In the genomic region with DNA sequence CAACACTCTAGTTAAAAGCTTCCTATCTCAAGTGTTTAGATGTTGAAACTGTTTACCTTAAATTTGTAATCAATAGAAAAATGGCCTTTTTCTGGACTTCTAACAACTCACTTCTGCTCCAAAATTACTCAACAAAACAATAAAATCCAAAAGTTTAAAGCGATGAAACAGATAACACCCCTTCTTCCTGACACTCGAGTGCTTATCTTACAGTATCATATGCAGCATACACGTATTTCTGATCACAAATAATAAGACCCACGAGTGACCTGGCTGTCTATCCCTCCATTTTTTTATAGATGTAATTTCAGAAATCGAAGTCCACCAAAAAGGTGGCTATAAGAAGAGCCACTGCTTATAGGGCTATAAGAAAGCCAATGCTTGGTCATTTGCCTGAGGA, we compare ENCODE assay signal across 8 mouse cellular contexts. TPM values are rescaled to one million over a fixed set of nuclear protein-coding genes. Genes with fewer than 3 reads are reported as not detected.
DNase-seq lines count a peak whose midpoint lies in the region; ATAC-seq and TF ChIP-seq lines count a peak whose summit lies in the region.

No protein-coding gene starts in this region.

- H3K27ac ChIP-seq in liver, adult 2 months (replicated peaks; ENCODE audit: insufficient read depth, low read depth, low read length), result no peak overlapping the region
- H3K27ac ChIP-seq in embryonic fibroblast, embryonic 13.5 days (ENCODE audit: insufficient read depth, low read length), result no peak overlapping the region
- H3K27ac ChIP-seq in limb, embryonic 14.5 days (replicated peaks; ENCODE audit: low read depth, low read length), result no peak overlapping the region
- no peak overlapping the region for H3K27ac ChIP-seq in stomach, embryonic 14.5 days (ENCODE audit: low read length)

- H3K9ac ChIP-seq in liver, adult 2 months (ENCODE audit: low read depth, low read length), result no peak overlapping the region; the same call in 1 of the 2 replicates
- H3K9ac ChIP-seq in limb, embryonic 14.5 days (ENCODE audit: low read depth, low read length, severe bottlenecking), result 0 out of 2 replicates have a peak overlapping the region, but pooled peaks have one; percentile 25
- no peak overlapping the region for H3K9ac ChIP-seq in stomach, embryonic 14.5 days (replicated peaks; ENCODE audit: low read depth, low read length)

- peaks cover 11% of the 10 kb centered on the region for H3K4me1 ChIP-seq in liver, adult 2 months (ENCODE audit: control insufficient read depth, insufficient read depth, low read length)
- H3K4me1 ChIP-seq in embryonic fibroblast, embryonic 13.5 days (ENCODE audit: control insufficient read depth, insufficient read depth, low read length), result peaks cover 7% of the 10 kb centered on the region
- H3K4me1 ChIP-seq in limb, embryonic 14.5 days (ENCODE audit: control insufficient read depth, insufficient read depth, low read length), result peaks cover 6% of the 10 kb centered on the region; the same call in 1 of the 2 replicates
- peaks cover 3% of the 10 kb centered on the region; the same call in 1 of the 2 replicates for H3K4me1 ChIP-seq in stomach, embryonic 14.5 days (ENCODE audit: control insufficient read depth, insufficient read depth, low read length)

- peak overlapping the region; percentile 12; the same call in 1 of the 2 replicates for H3K4me3 ChIP-seq in liver, adult 2 months (ENCODE audit: insufficient read depth, low read depth, low read length)
- peak overlapping the region; percentile 83 for H3K4me3 ChIP-seq in embryonic fibroblast, embryonic 13.5 days (ENCODE audit: insufficient read depth, low read length)
- H3K4me3 ChIP-seq in limb, embryonic 14.5 days (replicated peaks; ENCODE audit: low read length), result peak overlapping the region; percentile 83
- H3K4me3 ChIP-seq in stomach, embryonic 14.5 days (ENCODE audit: low read depth, low read length), result peak overlapping the region; percentile 84

- DNase-seq in liver, adult 2 months (ENCODE audit: extremely low read depth, low read depth, low spot score), result peak; percentile 37
- no peak for DNase-seq in liver
- no peak for DNase-seq in limb, embryonic 14.5 days (ENCODE audit: low spot score)
- no peak for DNase-seq in left cerebral cortex, postnatal 14 days (ENCODE audit: low spot score in 2 of 2)
- no peak for DNase-seq in kidney, postnatal 25 days

- no peaks in the 10 kb centered on the region for H3K27me3 ChIP-seq in liver, adult 2 months (ENCODE audit: control insufficient read depth, insufficient read depth, low read length)
- no peaks in the 10 kb centered on the region for H3K27me3 ChIP-seq in limb, embryonic 14.5 days (ENCODE audit: control insufficient read depth, insufficient read depth, low read length)
- H3K27me3 ChIP-seq in stomach, embryonic 14.5 days (ENCODE audit: control insufficient read depth, insufficient read depth, low read length), result no peaks in the 10 kb centered on the region

- H3K4me2 ChIP-seq in limb, embryonic 14.5 days (replicated peaks; ENCODE audit: low read depth, low read length, severe bottlenecking), result peak overlapping the region; percentile 67
- peak overlapping the region; percentile 72 for H3K4me2 ChIP-seq in stomach, embryonic 14.5 days (replicated peaks; ENCODE audit: low read depth, low read length)

- intact Hi-C loops in left cerebral cortex, postnatal 14 days (cut with DNase I), result no loop called here

- no peaks in the 10 kb centered on the region for H3K9me3 ChIP-seq in limb, embryonic 14.5 days (ENCODE audit: control insufficient read depth, low read length)
- no peaks in the 10 kb centered on the region for H3K9me3 ChIP-seq in stomach, embryonic 14.5 days (ENCODE audit: control insufficient read depth, low read depth, low read length)

- H3K79me2 ChIP-seq in liver, adult 2 months (ENCODE audit: control insufficient read depth, insufficient read depth, low read length), result peaks cover 30% of the 10 kb centered on the region

- TF ChIP-seq CTCF in liver, adult 2 months (IDR thresholded peaks at IDR 0.05; ENCODE audit: low read depth, low read length), result no peak
- no peak for TF ChIP-seq CTCF in embryonic fibroblast, embryonic 13.5 days (IDR thresholded peaks at IDR 0.05; ENCODE audit: borderline replicate concordance, insufficient read depth, low read length)

- WGBS in liver, adult 2 months, result 28% methylated on average over 5 of the region's 5 CpGs
- 77% methylated on average over 5 of the region's 5 CpGs for WGBS in limb, embryonic 14.5 days
- WGBS in stomach, embryonic 14.5 days, result 68% methylated on average over 5 of the region's 5 CpGs

- no peak for ATAC-seq in limb, embryonic 14.5 days (ENCODE audit: low FRiP score, low read depth)
- no peak for ATAC-seq in stomach, embryonic 14.5 days (ENCODE audit: insufficient number of reproducible peaks, insufficient read depth, low FRiP score, low read depth)
- ATAC-seq in cerebellum, adult (ENCODE audit: insufficient number of reproducible peaks, low FRiP score, low TSS enrichment), result no peak

- H3K36me3 ChIP-seq in liver, adult 2 months (ENCODE audit: control insufficient read depth, insufficient read depth, low read length), result no peaks in the 10 kb centered on the region
- no peaks in the 10 kb centered on the region for H3K36me3 ChIP-seq in limb, embryonic 14.5 days (ENCODE audit: control insufficient read depth, insufficient read depth, low read length)
- no peaks in the 10 kb centered on the region for H3K36me3 ChIP-seq in stomach, embryonic 14.5 days (ENCODE audit: control insufficient read depth, insufficient read depth, low read length)

- no peak for TF ChIP-seq POLR2A in liver, adult 2 months (IDR thresholded peaks at IDR 0.05; ENCODE audit: extremely low read depth, insufficient read depth, low read length)
- TF ChIP-seq POLR2A in embryonic fibroblast, embryonic 13.5 days (IDR thresholded peaks at IDR 0.05; ENCODE audit: low read depth, low read length), result no peak
- TF ChIP-seq POLR2A in limb, embryonic 14.5 days (IDR thresholded peaks at IDR 0.05; ENCODE audit: borderline replicate concordance, extremely low read depth, insufficient read depth, insufficient read length), result no peak

RNA-seq across cellular contexts. Expression of gene Ero1l, which starts 1.6 kb away (rescaled TPM):
- 14.9 and 16.1 TPM in 2 replicates for total RNA-seq in liver, adult 2 months (2014; rRNA removed)
- 4.1 and 4.2 TPM in 2 replicates for polyA plus RNA-seq in liver, adult 2 months (2012; rRNA removed)
- 92.1 and 103 TPM in 2 replicates for polyA plus RNA-seq in embryonic fibroblast, embryonic 13.5 days (2011; ENCODE audit: insufficient read length, low read depth, missing spikeins)
- 21.6 and 24.5 TPM in 2 replicates for polyA plus RNA-seq in limb, embryonic 14.5 days (2012; rRNA removed)
- polyA plus RNA-seq in limb, embryonic 14.5 days (2014; fragmentation: Nextera tagmentation; extraction: Ambion mirVana), result 28.0 and 30.5 TPM in 2 replicates
- 39.4 and 41.5 TPM in 2 replicates for polyA plus RNA-seq in stomach, embryonic 14.5 days (2014; fragmentation: Nextera tagmentation; extraction: Ambion mirVana)
- 10 to 100 TPM; 30.1 to 37.5 TPM for total RNA-seq in left cerebral cortex, postnatal 14 days (2021)

RNA-seq across cellular contexts. Expression of gene Psmc6, which starts 12.7 kb away (rescaled TPM):
- total RNA-seq in liver, adult 2 months (2014; rRNA removed), result 101 and 108 TPM in 2 replicates
- 21.5 and 32.8 TPM in 2 replicates for polyA plus RNA-seq in liver, adult 2 months (2012; rRNA removed)
- 486 and 500 TPM in 2 replicates for polyA plus RNA-seq in embryonic fibroblast, embryonic 13.5 days (2011; ENCODE audit: insufficient read length, low read depth, missing spikeins)
- polyA plus RNA-seq in limb, embryonic 14.5 days (2012; rRNA removed), result 91.9 and 124 TPM in 2 replicates
- 147 and 166 TPM in 2 replicates for polyA plus RNA-seq in limb, embryonic 14.5 days (2014; fragmentation: Nextera tagmentation; extraction: Ambion mirVana)
- polyA plus RNA-seq in stomach, embryonic 14.5 days (2014; fragmentation: Nextera tagmentation; extraction: Ambion mirVana), result 163 and 171 TPM in 2 replicates
- total RNA-seq in left cerebral cortex, postnatal 14 days (2021), result 10 to 100 TPM; 94.4 to 96.0 TPM

RNA-seq across cellular contexts. Expression of gene Styx, which starts 34.0 kb away (rescaled TPM):
- 5.3 and 6.1 TPM in 2 replicates for total RNA-seq in liver, adult 2 months (2014; rRNA removed)
- 1.4 and 3.5 TPM in 2 replicates for polyA plus RNA-seq in liver, adult 2 months (2012; rRNA removed)
- 14.8 and 20.9 TPM in 2 replicates for polyA plus RNA-seq in embryonic fibroblast, embryonic 13.5 days (2011; ENCODE audit: insufficient read length, low read depth, missing spikeins)
- polyA plus RNA-seq in limb, embryonic 14.5 days (2012; rRNA removed), result 21.9 and 23.3 TPM in 2 replicates
- 74.1 and 88.7 TPM in 2 replicates for polyA plus RNA-seq in limb, embryonic 14.5 days (2014; fragmentation: Nextera tagmentation; extraction: Ambion mirVana)
- 75.3 and 86.5 TPM in 2 replicates for polyA plus RNA-seq in stomach, embryonic 14.5 days (2014; fragmentation: Nextera tagmentation; extraction: Ambion mirVana)
- 10 to 100 TPM; 14.7 to 16.8 TPM for total RNA-seq in left cerebral cortex, postnatal 14 days (2021)

Comparison
In these comparisons a context has a peak if more than half of its experiments do, and no peak if none do; other contexts are left out.
1. H3K4me3 ChIP-seq: peak in every context shown above with its lines; median percentile 84 in stomach, embryonic 14.5 days; 83 in embryonic fibroblast, embryonic 13.5 days; 83 in limb, embryonic 14.5 days; 12 in liver, adult 2 months.